Mouse (Mus musculus) B cell, adult 2 months (primary cell): ENCODE data around the gene Brd4.
"Not testable (repeated sequence)": the region's sequence is repeated elsewhere in the genome, so short reads cannot be mapped to it uniquely, and the experiment has no call there.

Source experiments
- DNase-seq, 2 experiments: peaks; one replicate each; pipeline ENCODE4 v3.0.0; 2022

Brd4 gene

DNA sequence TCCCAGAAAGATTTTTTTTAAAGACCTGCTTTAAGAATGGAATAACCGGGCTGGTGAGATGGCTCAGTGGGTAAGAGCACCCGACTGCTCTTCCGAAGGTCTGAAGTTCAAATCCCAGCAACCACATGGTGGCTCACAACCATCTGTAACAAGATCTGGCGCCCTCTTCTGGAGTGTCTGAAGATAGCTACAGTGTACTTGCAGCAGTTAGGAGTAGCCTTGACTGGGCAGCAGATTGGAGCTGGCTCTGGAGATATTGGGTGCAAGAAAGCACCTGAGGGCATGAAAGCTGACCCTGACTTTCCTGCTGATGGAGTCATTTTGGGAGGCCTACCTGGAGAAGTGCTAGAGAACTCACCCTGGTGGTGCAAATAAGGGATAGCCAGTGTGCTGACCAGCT lies 68.9 kb downstream of the Brd4 start:
- peak in 1 of 2 experiments; percentile 26 for DNase-seq

DNA sequence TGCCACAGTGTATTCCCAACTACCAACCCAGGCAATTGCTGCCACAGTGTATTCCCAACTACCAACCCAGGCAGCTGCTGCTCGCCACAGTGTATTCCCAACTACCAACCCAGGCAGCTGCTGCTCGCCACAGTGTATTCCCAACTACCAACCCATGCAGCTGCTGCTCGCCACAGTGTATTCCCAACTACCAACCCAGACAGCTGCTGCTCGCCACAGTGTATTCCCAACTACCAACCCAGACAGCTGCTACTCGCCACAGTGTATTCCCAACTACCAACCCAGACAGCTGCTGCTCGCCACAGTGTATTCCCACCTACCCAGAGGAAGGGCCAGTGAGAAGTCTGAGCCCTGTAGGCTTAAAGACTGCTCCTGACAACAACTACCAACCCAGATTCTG lies 73.0 kb downstream of the Brd4 start:
- not testable (repeated sequence) for DNase-seq

DNA sequence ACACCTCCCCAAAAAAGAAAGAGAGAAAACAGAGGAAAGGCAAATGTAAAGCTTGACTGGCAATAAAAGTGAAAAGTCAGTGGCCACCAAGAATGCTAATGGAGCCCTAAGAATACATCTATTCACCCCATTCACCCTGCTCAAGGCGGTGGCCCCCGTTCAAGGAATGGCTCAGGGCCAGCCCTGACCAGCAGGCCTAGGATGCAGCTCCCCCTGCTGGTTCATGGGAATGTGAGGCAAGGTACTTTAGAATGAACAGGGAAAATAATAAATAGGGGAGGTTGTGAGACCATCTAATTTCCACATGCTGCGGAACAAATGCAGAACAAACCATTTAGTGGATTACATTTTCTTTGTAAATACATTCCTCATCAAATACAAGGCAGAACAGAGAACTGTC lies 74.8 kb downstream of the Brd4 start:
- peak; percentile 53 to 59 for DNase-seq

DNA sequence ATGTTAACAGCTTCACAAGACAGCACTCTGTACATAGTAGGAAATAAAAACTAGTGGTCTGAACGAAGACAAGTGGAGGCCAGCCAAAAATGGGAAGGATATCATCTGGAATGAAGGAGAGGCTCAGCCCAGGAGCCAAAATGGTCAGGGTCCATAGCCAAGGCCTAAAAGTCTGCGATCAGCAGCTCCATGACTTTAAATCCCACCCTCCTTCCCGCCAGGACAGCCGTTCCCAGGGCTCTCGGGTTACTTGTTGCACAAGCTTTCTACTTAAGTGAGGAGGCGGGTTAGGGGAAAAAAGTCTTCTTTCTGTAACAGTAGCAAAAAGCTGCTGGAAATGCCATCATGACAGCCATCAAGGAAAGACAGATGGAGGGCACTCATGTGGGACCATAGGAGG lies 75.4 kb downstream of the Brd4 start:
- no peak for DNase-seq

DNA sequence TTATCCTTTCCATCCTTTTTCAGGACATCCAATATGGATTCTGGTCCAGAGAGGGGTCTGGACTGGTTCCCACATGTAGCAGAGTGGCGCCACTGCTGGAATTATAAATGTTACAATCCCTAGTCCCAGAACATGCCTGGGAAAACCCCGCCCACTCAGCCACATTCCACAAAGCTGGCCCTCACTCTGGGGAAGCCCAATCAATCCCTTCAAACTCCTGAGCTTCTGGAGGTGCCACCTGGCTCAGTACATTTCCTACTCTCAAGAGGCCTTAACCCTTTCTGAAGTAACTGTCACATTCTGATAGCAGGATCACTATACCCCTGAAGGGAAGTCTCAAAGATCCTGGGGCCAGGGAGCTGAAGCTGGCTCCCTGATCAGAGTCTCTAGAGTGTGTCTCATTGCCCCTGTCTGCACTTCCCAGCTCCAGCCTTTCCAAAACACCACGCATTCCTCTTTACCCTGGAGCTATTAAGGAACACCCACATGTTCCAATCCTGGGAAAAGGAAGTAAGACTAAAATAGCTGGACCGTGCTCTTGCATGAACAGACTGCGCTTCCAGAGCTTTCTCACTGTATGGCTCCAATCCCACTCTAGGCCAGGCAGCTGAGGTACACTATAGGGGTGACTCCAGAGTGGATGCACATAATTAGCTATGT lies 76.8 kb downstream of the Brd4 start:
- no peak for DNase-seq

DNA sequence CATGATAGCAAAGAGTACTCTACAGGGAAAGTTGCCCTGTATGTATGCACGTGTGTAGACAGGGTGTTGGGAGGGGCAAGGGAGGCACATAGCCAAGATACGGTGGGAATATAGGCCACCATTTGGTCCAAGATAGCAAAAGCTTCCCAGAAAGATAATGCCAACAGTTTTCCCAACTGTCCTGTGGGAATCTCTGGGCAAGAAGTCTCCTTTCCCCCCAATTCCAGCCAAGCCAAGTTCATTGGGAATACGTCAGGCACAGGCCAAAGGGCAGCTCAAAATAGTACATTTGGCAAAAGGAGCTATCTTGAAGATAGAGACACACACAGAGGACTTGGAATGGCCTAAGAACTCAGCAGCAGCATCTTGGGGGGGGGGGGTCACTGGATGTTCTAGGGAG lies 79.2 kb downstream of the Brd4 start:
- DNase-seq = no peak

DNA sequence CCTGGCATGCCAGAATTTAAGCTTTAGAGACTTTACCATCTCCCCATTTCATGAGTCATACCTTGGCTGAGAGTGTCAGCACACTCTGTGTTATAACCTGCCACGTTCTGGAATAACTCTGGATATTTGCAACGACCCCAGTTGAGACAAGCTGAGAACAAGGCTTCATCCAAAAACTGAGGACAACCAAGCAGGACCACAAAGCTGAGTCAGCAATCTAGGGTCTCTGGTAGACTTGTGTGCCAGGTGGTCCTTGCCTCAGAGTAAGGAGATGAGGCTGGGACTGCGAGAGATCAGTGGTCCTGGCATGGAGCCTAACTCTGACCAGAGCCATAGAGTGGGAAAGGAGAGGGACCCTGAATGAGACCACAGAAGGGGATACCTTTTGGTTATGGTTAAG lies 81.5 kb downstream of the Brd4 start:
- DNase-seq = no peak

DNA sequence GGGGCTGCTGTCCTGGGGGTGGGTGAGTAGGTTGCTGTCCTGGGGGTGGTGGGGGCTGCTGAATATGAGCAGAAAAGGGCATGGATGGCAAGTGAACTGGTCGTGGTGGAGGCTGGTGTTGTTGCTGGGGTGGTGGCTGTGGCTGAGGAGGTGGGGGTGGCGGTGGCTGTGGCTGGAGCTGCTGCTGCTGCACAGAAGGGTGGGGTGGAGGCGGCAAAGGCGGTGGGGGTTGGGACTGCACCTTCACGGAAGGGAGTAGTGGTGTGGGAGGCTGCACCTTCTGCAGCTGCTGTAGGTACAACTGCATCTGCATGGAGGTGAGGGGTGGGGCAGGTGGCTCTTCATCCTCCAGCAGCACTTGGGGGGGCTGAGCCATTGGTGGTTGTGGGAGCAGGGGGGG lies 83.4 kb downstream of the Brd4 start:
- DNase-seq = no peak

DNA sequence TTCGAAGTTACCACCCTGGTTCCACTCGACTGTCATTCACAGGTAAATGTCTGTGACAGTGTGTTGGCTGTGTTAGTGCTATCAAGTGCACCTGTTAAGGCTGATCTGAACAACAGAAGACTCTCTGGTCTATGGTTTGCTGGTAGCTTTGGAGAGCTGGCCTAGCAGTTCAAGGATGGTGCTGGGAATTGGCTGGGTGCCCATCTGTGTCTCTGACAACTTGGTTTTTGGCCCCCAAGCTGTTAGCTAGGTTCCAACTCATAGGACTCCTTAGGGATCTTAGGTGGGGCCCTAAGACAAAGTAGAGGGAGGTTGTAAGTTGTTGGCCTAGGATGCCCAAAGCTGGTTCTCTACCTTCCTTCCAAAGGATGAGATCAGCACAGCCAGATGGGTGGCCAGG lies 84.7 kb downstream of the Brd4 start:
- DNase-seq = no peak

DNA sequence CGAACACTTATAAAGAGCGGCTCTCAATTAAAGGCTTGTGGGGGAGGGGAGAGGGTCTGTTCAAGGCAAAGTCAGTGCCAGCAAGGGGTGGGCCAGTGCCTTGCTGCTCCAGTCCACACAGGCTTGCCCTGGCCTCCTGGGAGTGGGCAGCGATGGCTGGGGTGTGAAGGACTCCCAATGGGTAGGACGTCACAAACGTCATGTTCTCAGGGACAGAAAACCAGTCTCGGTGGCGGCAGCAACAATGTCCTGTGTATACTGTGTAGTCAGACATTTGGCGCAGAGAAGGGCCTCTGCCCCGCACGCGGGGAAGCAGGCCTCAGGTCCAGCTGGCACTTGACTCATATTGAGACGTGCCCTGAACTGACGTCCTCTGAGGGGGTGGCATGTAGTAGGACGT lies 87.4 kb downstream of the Brd4 start:
- no peak for DNase-seq

DNA sequence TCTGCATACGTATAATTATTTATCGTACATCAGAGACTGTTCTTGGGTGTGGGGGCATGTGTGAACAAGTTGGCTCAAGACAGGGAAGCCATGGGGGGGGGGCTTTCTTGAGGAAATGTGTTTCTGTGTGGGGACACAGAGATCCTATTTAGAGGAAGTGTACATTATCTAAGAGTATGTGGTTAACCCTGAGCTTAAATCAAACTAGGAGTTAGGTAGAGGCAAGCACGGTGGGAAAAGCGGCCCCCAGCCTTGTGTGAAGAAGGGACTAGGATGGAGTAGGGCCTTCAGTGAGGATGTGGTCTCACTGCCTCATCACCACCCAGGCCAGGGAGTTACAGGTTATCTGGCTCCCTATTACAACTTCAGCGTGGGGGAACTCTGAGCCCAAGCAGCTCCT lies 88.8 kb downstream of the Brd4 start:
- no peak for DNase-seq

DNA sequence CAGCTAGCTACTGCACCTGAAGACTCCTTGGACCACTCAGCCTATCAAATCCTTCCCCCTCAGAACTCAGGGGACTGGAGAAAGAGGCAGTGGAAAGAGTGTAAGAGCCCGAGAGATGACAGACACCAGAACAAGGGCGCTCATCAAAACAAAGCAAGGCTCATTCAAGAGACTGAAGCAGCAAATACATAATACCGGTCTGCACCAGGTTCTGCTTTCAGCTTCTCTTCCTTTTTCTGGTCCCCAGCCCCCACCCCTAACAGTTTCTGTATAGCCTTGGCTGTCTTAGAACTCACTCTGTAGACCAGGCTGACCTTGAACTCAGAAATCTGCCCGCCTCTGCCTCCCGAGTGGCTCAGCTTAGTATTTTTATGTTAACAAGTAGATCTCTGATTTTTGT lies 91.5 kb downstream of the Brd4 start:
- DNase-seq = no peak

DNA sequence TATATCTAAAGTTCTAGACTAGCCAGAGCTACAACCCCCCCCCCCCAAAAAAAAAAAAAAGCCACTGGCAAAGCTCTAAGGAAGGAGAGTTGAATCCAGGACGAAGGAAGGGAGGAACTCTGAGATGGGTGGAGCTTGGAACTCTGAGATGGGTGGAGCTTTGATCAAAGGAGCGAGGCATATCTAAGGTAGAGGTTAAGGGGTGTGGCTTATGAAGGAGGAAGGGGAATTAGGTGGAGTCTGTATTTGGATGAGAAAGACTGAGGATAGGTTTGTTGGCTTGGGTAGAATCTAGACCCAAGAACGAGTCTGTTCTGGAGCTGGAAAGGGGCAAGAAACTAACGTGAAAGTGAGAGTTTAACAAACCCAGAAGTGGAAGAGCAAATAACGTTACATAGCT lies 94.7 kb downstream of the Brd4 start:
- no peak for DNase-seq

DNA sequence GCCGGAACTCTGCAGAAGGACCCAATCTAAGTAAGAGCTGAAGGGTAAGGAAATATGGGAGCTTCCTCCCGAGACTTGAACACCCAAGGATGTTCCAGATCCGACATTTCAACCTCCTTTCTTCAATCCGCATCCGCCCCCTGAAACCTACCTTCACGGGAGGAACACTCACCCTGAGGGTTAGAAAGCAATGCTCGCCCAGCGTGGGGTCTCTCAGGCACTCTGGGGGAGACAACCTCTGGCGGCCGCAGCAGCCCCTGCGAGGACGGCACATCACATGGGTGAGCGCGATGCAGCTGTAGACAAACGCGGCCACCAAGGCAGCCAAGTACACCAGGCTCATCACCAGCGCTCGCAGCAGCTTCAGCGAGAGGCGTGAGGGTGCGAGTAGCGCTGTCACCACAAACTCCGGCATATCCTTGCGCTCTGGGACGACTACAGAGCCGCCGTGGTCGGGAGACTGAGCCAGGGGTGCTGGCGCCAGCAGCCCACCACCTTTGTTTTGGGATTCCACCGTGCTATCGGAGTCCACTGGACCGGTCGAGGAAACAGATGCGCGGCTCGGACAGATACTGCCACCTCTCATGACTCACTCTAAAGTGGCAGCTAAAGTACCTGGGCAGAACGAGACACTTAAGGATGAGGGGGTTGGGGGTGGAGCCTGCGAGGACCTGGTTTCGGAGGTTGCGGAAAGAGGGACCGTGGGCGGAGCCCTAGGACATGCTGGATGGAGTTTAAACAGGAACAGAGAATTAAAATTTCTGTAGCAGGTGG lies 95.5 kb downstream of the Brd4 start, which contains the start of gene Ephx3:
Ephx3 (minus strand) TSS at position 687 of the 774 bp plus-strand sequence.
- DNase-seq = peak in 1 of 2 experiments; percentile 15

DNA sequence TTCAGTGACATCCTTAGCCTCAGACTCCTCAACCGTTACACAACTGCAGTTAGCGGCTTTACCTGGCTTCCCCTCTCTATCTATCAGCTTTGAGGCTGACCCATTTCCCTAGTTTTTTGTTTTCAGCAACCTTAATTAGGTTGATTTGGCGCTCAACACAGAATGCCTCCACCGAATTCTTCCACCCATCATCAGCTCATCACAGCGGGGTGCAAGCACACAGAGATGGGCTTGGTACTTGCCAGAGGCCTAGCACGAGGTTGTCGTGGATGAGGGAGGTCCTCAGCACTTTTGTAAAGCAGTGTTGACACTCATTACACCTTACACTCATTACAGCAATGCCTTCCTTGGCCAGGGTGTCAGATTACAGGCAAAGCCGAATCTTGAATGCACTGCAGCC lies 101.5 kb downstream of the Brd4 start:
- DNase-seq = no peak

DNA sequence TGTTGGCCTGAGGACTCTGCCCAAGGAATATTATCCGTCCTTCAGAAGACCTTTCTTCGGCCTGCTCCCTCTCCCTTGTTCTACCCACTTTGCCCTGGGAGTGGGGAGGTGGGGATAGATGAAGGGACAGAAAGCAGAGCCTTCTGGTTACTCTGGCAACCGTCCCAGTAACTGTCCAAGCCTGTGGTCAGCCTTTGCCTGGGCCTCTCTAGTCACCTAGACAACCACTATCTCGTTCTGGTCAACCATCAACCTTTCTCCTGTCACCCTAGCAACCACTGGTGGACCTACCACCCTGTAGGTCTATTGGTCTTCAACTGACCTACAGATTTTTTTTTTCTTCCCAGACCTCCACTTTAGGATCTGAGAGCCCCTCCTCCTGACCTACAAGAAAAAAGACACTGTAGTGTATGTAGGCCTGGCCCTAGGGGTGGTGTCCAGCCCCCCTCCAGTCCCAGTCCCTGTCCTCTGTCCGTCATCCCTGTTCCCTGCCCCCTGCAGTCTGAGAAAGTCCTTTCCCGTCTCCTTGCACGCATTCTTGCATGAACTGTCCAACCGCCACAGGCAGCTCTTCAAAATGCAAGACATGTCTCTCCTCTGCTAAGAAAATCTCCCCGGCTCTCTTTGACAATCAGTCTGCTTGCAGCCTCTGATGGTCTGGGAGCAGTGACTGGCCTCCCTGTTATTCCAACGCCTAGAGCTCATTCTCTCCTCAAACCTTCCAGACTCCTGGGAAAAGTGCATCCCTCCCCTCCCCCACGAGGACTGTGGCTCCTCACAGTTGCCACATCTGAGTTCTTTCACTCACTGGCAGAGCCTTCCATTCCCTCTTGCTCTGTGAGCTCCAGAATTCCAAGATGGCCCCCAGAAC lies 104.7 kb downstream of the Brd4 start:
- no peak for DNase-seq

DNA sequence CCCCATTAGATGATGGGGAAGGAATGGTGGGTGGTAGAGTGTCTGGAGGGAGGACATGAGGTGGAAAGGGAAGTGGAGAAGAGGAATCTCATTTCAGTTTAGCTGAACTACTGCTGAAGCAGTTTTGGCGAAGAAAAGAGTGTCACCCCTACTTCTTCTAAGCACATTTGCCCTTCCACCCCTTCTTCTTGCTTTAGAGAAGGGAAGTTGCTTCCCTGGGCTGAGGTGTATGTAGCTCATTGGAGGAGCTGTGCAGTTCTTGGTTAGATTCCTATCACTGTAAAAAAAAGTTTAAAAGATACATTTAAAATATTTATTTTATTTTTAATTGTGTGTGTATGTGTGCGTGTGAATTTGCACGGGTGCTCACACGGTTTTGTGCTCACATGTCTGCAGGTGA lies 107.6 kb downstream of the Brd4 start:
- no peak for DNase-seq

DNA sequence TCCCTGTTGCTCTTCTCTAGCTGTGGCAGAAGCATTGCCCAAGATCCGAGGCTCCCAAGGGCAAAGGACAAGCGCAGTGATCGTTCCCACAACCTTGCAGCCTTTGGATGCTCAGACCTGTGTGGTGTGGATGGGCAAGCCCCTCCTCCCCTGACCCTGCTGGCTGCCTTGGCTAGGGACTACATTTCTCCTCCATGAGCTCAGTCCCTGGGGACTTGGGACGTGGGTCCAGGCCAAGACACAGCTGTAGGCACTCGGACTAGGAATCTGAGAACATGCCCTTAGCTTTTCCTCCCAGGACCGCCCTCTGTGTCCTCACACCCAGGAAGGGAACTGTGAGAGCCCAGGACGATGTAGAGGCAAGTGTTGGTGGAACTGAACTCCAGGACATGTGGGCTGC lies 111.4 kb downstream of the Brd4 start:
- no peak for DNase-seq

DNA sequence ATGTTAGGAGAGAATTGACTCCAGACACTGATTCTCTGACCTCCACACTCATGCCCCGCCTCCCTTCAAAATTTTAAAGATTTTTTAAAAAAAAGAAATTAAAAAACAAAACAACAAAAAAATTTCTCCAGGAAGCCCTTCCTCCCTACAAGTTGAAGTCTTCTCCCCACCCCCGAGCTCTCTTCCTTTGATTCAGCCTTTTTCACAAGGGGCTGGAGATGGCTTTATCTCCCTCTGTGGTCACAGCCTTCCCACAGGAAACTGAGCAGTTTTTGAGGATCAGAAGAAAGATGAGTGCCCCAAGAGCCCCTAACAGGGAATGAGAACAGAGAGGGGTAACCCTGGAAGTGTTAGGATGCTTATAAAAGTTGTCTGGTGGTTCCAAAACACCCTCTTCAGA lies 112.0 kb downstream of the Brd4 start:
- no peak for DNase-seq

DNA sequence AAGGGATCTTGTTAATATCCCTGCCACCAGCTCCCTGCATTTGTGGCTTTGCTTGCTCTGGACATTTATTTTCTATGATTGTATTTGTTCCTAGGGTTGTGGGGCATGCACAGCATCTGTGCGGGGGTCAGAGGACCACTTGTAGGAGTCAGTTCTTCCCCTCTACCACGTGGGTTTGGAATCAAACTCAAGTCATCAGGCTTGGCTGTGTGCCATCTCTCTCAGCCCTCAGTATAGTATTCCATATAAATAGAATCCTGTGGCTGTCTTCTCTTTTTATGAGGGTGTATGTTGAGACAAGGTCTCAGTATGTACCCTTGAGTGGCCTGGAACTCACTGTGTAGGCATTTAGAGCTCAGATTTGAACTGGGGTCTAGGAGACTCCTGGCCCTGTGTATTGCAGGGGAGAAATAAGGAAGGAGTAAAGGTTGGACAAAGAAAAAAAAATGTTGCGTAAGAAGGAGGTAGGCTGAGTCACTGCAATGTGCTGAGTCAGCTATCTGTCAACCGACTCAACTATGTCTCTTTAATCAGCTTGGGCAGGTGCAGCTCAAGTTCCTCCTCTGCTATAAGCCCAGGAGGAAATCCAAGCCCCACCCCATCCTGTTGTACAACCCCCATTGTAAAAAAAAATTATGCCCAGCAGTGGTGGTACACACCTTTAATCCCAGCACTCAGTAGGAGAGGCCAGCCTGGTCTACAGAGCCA lies 114.8 kb downstream of the Brd4 start:
- no peak for DNase-seq

DNA sequence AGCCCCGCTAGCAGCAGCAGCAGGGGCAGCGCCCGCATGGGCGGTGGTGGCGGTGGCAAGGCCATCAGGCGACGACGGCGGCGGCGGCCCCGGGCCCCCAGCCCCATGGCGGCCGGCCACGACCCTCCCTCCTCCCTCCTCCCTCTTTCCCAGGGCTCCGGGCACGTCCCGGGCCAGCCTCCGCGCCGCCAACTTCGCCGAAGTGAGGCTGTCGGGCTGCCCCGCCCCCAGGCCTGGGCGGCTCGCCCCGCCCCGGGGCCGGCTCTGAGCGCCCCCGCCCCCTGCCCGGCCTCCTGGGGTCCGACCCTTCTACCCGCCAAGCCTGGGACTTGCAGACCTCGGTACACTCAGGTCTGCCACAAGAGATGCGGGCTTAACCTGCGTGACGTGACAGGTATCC lies 117.8 kb downstream of the Brd4 start, which contains the start of gene Notch3:
Notch3 (minus strand) TSS at position 166 of the 400 bp plus-strand sequence.
- peak in 1 of 2 experiments; percentile 23 for DNase-seq

DNA sequence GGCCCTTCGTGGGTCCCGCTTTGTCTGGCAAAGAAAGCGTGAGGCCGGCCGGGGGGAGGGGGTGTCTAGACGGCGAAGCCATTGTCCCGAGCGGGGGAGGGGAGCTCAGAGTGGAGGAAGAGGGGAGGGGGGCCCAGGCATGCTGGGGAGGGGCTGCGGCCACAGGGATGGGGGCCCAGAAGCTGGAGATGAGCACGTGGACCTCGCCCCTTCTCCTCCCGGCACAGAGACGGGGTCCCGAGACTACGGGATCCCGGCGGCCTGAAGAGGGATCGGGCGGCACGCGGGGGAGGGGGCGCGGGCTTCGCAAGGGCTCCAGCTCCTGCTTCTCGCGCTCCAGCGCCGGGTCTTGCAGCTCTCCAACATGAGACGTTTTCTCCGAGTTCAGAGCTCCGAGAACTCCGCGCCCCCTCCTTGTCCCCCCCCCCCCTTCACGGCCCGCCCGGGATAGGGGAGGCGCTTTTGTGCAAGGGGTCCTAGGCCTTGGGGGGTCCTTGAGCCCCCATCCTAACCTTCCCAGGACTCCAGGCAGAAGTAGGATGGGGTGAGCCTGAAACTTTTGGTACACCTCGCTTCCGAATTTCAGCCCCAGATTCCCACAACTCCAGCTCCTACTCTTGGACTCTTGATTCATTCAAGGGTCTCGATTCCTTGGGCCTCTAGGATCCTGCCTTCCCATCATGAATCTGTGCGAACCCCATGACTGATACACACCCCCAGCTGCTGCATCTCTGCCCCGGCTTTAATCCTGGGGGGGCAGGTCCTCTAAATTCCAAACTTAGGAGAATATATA lies 118.5 kb downstream of the Brd4 start:
- peak in 1 of 2 experiments; percentile 29 for DNase-seq
